Mouse (Mus musculus) CH12.LX (cell line): ENCODE data around the gene Lgi1.

Experiments
- BHLHE40 ChIP-seq: IDR thresholded peaks from 2 replicates; pipeline ENCODE4 v1.6.1; 2011; ENCODE audit warnings: mild to moderate bottlenecking, low read depth, low read length, improper control_type of control experiment
- MAZ ChIP-seq: IDR thresholded peaks from 2 replicates; pipeline ENCODE4 v1.6.1; 2012; ENCODE audit warnings: low read depth, mild to moderate bottlenecking, inconsistent platforms, low read length, improper control_type of control experiment, moderate library complexity
- POLR2A ChIP-seq: IDR thresholded peaks from 2 replicates; pipeline ENCODE4 v1.6.1; 2011; ENCODE audit warnings: low read depth, mild to moderate bottlenecking, improper control_type of control experiment, low read length
- TCF12 ChIP-seq: IDR thresholded peaks from 2 replicates; pipeline ENCODE4 v1.6.1; 2014; ENCODE audit warnings: low read depth, mild to moderate bottlenecking, inconsistent platforms, low read length, improper control_type of control experiment
- UBTF ChIP-seq: IDR thresholded peaks from 2 replicates; pipeline ENCODE4 v1.6.1; 2012; ENCODE audit warnings: low read depth, mild to moderate bottlenecking, inconsistent platforms, low read length, improper control_type of control experiment, moderate library complexity

GRCm38 (mm10) chr19:38336553-38336952 is 72.2 kb downstream of the Lgi1 start:
- TF ChIP-seq POLR2A = no peak
- TF ChIP-seq TCF12 = no peak
- TF ChIP-seq MAZ = no peak
- TF ChIP-seq UBTF = no peak
- no peak for TF ChIP-seq BHLHE40
